Mouse (Mus musculus) lung, postnatal 36 days (tissue): ENCODE measurements around the gene Tph2.

Experiments
- DNase-seq: peaks from one replicate; pipeline ENCODE4 v3.0.0; 2022; ENCODE audit warnings: mixed read lengths

Gene Tph2

GRCm38 (mm10) chr10:115127907-115128306, 56.9 kb downstream of the Tph2 start:
- no peak for DNase-seq

- DNase-seq = no peak
Observed at GRCm38 (mm10) chr10:115125550-115125949, 59.3 kb downstream of the Tph2 start.

GRCm38 (mm10) chr10:115125027-115125426, 59.8 kb downstream of the Tph2 start:
- no peak for DNase-seq

- no peak for DNase-seq
Observed at GRCm38 (mm10) chr10:115107666-115108540, 76.9 kb downstream of the Tph2 start.

- DNase-seq = peak; percentile 5
Observed at GRCm38 (mm10) chr10:115104175-115104574, 80.6 kb downstream of the Tph2 start.

- no peak for DNase-seq
Observed at GRCm38 (mm10) chr10:115099890-115100580, 84.8 kb downstream of the Tph2 start.

- DNase-seq = peak; percentile 50
Observed at GRCm38 (mm10) chr10:115097163-115097562, 87.7 kb downstream of the Tph2 start.

- DNase-seq = no peak
Observed at GRCm38 (mm10) chr10:115096191-115096590, 88.6 kb downstream of the Tph2 start.

- DNase-seq = no peak
Observed at GRCm38 (mm10) chr10:115078232-115078631, 106.6 kb downstream of the Tph2 start.

GRCm38 (mm10) chr10:115069123-115069911, 115.5 kb downstream of the Tph2 start:
- DNase-seq = no peak

GRCm38 (mm10) chr10:115063936-115064335, 120.9 kb downstream of the Tph2 start:
- no peak for DNase-seq

GRCm38 (mm10) chr10:115061498-115061897, 123.3 kb downstream of the Tph2 start:
- no peak for DNase-seq

- no peak for DNase-seq
Observed at GRCm38 (mm10) chr10:115060759-115061158, 124.1 kb downstream of the Tph2 start.

GRCm38 (mm10) chr10:115051602-115052001, 133.2 kb downstream of the Tph2 start:
- DNase-seq = no peak

GRCm38 (mm10) chr10:115050674-115051073, 134.1 kb downstream of the Tph2 start:
- DNase-seq = no peak

- DNase-seq = no peak
Observed at GRCm38 (mm10) chr10:115050178-115050577, 134.6 kb downstream of the Tph2 start.

GRCm38 (mm10) chr10:115048565-115048964, 136.3 kb downstream of the Tph2 start:
- DNase-seq = no peak

- DNase-seq = no peak
Observed at GRCm38 (mm10) chr10:115035748-115036147, 149.1 kb downstream of the Tph2 start.
